Mouse (Mus musculus) left cerebral cortex, adult 18-20 months (tissue): ENCODE measurements around the gene Pknox2. TPM values are rescaled to one million over a fixed set of nuclear protein-coding genes. Genes with fewer than 3 reads are reported as not detected.

Experiments used
- DNase-seq, 2 experiments: peaks; one replicate each; pipeline ENCODE4 v3.0.0; 2021 to 2022; ENCODE audit warnings: low spot score in 2 of 2, mixed read lengths in 1 of 2
- total RNA-seq, 2 experiments: library from RNA; stranded (reverse); gene quantifications; 2 replicates each; pipeline ENCODE4 v1.2.3; 2021

The Pknox2 gene
- total RNA-seq, 2 experiments from 2014 or later = 83.0 to 90.7 TPM

GRCm38 (mm10) chr9:37053601-37054512 is 93.3 kb downstream of the Pknox2 start:
- no peak for DNase-seq

DNA sequence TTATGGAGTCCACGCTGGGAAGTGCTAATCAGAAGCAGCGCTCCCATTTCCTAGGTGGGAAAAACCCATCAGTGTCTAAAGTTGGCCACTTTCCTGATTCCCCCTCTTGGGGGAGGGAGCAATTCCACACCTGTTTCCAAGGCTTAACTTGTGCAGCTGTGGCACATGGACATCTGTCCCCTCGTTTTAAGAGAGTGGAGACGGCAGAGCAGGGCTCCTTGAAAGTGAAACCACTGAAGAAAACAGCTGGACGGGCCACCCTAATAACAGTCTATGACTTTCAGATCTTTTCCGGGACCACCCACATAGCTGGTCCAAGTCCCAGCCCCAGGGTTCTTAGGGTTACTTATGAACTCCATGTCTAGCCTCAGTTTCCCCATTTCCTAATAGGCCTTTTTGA is 94.2 kb downstream of the Pknox2 start:
- no peak for DNase-seq

GRCm38 (mm10) chr9:37051669-37052068 is 95.5 kb downstream of the Pknox2 start:
- no peak for DNase-seq

DNA sequence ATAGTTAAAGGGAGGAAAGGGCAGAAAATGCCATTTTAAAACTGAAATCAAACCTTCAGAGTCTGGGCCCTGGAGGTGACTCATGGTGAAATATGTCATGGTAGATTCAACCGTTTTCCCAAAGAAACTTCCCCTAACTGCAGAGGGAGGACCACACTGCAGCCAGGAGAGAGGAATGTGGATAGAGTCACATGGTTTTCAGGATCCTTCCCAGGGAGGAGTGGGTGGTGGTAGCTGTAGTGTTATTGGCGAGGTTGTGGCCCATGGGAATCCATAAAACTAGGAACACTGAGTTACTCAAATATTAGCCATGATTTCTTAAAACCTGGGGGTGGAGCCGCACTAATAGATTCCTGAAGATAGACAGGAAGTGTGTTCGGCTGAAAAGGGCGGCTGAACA is 99.7 kb downstream of the Pknox2 start:
- DNase-seq = no peak

DNA sequence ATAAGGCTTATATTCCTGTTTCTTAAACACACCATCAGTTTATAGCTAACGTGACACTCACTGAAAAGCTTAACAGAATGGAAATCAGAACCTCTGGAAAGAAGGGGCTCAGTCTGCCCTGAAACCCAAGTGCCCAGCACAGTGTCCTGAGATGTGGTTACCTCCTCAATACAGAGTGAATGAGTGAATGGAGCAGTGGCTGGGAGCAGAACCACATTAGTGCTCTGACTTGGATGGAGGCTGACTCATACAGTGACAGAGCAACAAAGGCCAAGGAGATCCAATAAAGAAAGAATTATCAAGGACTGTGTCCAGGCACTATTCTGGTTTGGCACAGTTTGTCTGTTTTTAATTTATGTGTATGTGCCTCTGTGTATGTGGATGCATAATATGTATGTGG is 101.3 kb downstream of the Pknox2 start:
- DNase-seq = no peak

DNA sequence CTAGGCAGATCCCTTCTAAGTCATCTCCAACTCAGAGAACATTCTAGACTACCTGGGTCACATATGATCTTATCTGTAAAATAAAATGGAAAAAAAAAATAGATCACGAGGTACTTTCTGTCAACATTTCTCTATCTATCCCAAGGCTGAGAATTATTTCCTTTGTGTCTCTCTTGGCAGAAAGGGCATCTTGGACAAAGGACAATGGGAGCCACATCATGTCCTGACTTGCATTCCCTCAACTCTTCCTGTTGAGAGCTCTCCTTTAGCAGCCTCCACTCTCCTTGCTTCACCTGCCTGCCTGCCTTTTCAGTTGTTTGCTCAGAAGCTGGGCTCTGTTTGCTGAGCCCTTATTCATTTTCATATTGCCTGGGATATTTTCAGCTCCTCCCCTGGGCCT is 103.0 kb downstream of the Pknox2 start:
- no peak for DNase-seq

DNA sequence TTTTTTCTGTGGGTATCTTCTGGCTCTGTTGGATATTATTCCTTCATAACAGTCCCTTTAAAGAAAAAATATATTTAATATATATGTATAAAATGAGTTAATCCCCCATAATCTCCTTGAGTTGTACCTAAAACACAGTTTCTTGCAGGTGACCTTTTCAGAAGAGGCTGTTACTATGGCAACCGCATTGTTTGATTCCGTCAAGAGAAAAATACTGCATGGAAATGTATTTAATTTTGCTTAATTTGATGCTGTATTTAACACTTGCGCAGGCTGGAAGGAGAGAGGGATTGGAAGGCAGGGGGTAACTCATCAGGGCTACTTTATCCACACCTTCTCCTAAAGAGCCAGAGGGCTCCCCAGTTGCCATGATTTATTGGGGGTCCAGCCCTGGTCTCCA is 108.3 kb downstream of the Pknox2 start:
- no peak for DNase-seq

DNA sequence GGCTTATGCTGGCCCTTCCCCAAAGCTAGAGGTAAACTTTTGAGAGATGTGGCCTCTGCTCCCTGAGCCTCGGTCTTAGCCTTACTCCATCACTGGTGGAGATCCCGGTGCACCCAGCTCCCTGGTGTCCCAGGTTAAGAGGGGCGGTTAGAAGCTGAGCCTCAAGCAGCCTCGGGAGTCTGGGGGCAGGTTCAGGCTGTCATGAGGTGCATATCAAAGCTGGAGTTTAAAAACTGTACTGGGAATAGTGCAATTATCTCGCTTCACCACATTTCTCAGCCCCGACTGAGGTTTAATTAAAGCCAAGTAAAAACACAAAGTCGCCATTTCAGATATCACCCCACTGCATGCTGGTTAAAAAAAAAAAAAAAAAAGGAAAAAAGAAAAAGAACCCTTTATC is 108.8 kb downstream of the Pknox2 start:
- DNase-seq = no peak

GRCm38 (mm10) chr9:37037405-37037804 is 109.8 kb downstream of the Pknox2 start:
- DNase-seq = no peak

GRCm38 (mm10) chr9:37035248-37035647 is 112.0 kb downstream of the Pknox2 start:
- no peak for DNase-seq

- no peak for DNase-seq
Measured at GRCm38 (mm10) chr9:37034316-37034715, 112.9 kb downstream of the Pknox2 start.

DNA sequence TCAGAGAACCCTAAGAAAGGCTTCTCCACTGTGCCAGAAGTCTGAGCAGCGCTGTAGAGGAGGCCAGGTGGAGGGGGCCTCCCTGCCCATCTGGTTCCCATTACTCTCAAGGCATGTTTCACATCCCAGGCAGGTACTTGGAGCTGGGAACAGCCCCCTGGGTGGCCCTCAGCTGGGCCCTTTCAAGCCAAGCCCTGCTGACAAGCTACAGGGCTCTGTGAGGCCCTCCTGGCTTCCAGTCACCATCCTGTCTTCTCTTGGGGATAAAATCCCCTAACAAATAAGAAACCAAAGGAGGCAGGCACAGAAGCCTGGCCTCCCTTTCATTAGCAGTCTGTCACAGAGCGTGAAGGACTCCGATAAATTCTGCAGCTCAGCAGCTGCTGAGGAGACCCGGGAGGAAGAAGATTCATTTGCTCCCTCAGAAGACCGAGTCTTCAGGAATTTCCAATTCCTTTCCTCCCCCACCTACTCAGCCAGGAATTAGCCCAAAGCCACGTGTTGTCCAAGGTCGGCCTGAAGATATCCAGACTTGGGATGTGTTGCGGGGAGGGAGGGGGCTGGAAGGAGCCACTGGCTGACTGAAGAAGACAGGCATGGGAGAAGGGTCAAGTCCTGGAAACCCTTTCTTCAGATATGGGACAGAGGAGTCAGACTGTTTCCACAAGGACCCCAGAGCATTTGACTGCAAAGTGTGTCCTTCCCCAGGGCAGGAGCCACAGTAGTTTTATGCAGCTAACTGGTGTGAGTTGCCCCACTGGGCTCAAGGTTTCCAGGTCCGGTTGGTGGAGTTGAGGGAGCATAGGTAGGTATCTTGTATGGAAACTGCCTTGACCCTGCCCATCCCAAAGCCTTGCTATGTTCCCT is 116.6 kb downstream of the Pknox2 start:
- no peak for DNase-seq

GRCm38 (mm10) chr9:37029811-37030346 is 117.3 kb downstream of the Pknox2 start:
- DNase-seq = no peak

DNA sequence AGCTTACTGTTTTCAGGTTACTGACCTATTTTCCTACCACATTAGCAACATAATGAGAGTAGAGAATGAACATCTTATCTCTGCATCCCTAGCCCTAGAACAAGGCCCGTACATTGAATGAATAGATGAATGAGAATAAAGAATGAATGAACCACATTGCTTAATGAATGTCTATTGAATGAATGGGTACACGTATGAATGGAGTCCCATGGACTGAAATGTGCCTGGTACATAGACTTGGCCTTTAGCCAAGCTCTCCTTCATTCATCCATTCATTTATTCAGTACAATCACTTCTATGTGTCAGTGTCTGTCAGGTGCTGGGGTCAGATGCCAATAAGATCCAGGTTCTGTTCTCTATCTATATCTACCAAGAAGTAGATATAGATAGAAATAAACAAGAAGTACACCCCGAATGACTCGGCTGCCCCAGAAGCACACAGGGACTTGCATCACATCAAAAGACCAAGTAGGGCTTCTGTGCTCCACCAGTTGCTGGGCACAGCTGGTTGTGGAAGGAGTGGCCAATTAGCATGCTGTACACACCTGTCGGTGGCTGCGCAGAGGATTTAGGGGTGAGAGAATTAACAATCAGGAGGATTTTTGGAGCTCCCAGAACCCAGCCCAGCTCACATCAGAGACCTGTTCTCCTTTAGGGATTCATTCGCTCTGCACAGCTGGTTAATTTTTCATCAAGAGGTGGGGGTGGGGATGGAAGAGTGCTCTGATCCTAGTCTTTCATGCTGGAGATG is 119.2 kb downstream of the Pknox2 start:
- no peak for DNase-seq

DNA sequence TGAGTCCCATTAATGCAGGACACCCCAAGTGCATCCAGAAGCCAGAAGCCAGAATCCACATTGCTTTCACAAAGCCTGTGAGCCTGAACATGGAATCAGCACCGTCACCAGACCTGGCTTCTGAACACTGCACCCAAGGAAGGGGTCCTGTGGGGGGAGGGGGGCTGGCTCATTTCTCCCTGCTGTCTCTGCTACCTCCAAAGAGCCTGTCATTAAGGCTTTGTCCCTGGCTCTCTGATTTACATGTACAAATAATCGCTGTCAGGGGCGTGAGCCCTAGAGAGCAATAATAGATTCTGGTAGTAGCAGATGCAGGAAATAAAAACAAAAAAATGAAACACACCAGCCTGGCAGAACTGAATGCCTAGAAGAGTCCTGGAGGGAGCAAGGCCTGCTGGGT is 121.3 kb downstream of the Pknox2 start:
- no peak for DNase-seq

- DNase-seq = no peak
Measured at GRCm38 (mm10) chr9:37021586-37022230, 125.5 kb downstream of the Pknox2 start.

DNA sequence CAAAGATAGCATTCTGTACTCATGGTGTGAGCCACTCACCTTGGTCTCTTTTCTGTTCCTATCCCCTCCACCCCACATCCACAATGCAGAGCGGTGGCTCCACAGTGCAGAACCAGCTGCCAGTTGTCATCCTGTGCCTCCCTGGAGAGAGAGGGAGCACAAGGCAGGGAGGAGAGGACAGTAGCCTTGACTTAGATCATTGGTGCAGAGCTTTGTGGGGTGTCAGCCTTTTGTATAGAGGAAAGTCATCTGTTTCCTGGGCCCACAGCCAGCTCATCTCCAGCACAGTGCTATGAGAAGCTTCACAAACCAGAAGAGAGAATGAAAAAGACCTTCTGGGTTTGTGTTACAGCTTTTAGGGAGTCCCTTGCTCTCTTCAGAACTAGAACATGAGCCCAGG is 129.1 kb downstream of the Pknox2 start:
- DNase-seq = peak; percentile 59 to 73

GRCm38 (mm10) chr9:37017169-37017568 is 130.0 kb downstream of the Pknox2 start:
- no peak for DNase-seq

DNA sequence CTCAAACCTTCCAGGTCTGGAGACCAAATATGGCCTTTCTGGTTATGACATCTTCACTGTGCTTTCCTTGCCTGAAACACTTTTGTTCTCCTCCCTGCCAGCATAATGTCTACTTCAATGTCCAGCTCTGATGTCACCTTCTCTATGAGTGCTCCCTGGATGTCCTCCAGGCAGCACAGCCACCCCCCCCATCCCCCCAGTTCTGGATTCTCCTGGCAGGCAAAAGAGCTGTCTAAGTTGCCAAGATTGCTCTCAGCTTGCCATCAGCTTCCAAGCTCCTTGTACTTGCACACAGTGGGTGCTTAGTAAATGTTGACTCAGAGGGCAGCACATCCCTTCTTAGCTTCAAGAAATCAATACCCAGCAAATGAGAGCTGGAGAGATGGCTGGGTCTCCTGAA is 131.0 kb downstream of the Pknox2 start:
- no peak for DNase-seq

DNA sequence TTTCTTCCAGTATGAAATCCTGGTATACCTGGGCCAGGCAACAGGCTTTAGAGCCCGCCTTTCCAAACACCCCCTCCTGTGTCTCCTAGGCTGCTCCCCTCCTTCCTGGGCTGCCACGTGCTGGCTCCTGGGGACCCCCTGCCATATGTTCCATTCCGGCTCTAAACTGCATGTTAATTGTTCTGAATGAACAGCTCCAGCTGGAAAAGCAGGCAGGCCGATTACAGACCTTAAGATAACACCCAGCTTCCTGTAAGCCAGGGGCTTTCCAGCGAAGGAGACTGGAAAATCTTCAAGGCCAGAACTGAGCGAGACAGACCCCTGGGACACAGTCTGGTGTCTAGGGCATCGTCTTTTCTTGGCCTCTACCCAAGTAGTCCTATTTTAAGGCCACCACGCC is 133.6 kb downstream of the Pknox2 start:
- no peak for DNase-seq

GRCm38 (mm10) chr9:37008090-37008489 is 139.1 kb downstream of the Pknox2 start:
- no peak for DNase-seq
